Mouse (Mus musculus): ENCODE measurements around the gene Camkk2. TPM values are rescaled to one million over a fixed set of nuclear protein-coding genes. Genes with fewer than 3 reads are reported as not detected.
A peak's percentile ranks its signal among the peaks of the same experiment; 100 is the strongest.

Gene Camkk2
- polyA plus RNA-seq, 1 experiment from 2014 or later: 73.4 TPM

DNA sequence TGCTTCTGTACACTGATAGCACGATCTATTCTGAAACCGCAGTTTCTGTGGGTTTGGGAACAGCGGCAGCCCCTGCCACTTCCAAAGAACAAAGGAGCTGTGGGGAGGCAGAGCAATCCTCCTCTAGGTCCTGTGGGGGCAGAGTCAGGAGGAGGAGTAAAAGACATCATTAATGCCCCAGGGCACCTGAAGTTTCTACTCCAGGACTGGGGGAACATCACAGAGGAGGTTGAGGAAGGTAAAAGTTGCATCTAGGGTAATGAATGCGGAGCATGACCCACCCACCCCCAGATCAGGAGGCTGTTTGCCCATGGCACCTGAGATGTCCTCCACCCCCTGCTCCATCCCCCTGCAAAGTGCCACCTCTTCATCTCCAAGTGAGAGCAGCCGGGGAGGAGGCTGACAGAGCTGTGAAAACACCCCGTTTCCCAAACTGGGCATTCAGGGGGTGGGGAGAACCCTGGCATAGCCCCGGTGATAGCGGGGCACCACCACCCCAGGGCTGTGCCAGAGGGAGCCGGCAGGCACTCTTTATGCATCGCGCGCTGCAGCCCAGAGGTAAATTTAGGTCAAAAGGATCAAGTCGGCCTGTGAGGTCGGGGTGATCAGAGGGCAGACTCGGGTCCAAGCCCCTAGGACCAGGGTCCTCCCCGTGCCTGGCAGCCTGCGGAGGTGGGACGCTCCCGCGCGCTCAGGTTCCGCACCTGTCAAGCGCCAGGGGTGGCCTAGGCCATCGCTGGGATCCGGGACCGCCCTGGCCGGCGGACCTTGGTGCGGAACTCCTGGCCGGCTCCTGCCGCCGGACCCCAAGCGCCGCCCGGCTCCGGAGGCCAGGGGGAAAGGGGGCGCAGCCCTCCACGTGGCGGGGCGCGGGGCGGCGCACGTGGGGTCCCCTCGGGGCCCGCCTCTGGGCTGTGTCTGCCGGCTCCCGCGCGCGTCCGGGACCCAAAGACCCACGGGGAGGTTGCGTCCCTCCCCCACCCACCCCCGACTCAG, 680 bp downstream of the Camkk2 start:
- Histone ChIP-seq H3K4me3 (peak overlapping the region; percentile 94), H3K9ac (peak overlapping the region; percentile 89), H3K4me2 (peak overlapping the region; percentile 92), H3K4me1 (replicated peaks) (peaks cover 21% of the 10 kb centered on the region), H3K9me3 (no peaks in the 10 kb centered on the region), H3K27me3 (no peaks in the 10 kb centered on the region), H3K36me3 (no peaks in the 10 kb centered on the region), H3K27ac (replicated peaks) (peak overlapping the region; percentile 75)
- peak; percentile 60; the same call in 1 of the 2 replicates for ATAC-seq (ENCODE audit: low FRiP score, low read depth)
- WGBS: 1% methylated on average over 40 of the region's 55 CpGs

DNA sequence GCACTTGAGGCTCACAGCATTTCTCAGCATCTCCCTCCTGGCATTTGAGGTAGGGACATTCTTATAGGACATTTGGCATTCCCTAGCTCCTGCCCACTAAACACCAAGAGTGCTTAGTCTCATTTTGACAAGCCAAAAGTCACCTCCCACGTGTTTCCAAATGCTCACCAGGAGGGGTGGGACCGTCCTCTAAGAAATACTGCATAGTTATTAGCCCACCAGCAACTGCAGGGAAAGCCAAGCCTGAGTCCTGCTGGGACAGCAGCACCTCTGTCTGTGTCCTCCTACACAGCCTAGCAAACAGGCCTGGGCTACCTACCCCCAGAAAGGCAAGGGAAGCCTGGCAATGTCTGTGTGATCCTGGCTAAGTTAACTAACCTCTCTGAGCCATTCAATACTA, 1.9 kb downstream of the Camkk2 start:
- peak overlapping the region; percentile 94; the same call in 1 of the 2 replicates for H3K4me3 ChIP-seq
- 36% methylated on average over 2 of the region's 2 CpGs for WGBS
- H3K9ac ChIP-seq: no peak overlapping the region
- no peaks in the 10 kb centered on the region for H3K36me3 ChIP-seq
- no peaks in the 10 kb centered on the region for H3K27me3 ChIP-seq
- ATAC-seq (ENCODE audit: low FRiP score, low read depth): no peak
- no peak overlapping the region for H3K27ac ChIP-seq (replicated peaks)
- H3K9me3 ChIP-seq: no peaks in the 10 kb centered on the region
- H3K4me2 ChIP-seq: peak overlapping the region; percentile 92; the same call in 1 of the 2 replicates
- peaks cover 21% of the 10 kb centered on the region for H3K4me1 ChIP-seq (replicated peaks)

DNA sequence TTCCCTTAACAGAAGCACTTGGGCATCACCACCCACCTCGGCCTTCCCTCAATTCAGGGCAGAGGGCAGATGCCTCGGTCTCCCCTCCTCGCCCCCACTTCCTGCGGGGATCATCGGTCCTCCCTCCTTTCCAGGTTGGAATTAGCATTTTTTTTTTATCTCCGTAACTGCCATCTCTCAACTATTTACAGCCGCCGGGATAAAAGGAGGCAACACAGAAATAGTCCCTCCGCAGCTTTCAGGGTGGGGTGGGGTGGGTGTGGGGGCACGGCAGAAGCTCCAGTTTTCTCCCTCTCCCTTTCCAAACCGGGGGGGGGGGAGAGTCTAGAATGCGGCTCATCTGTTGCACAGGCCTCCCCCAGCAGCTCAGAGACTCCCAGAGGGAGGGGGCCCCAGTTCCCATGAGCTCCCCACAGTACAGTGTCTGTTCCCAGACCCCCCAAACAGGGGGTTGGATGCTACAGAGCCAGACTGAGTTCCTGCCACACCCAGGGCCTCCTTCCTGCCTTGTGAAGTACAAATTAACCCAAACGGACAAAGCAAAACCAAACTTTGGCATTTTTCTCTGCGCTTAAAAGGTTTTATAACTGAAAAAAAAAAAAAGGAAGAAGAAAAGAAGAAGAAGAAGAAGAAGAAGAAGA, 3.4 kb downstream of the Camkk2 start:
- H3K9me3 ChIP-seq: no peaks in the 10 kb centered on the region
- H3K9ac ChIP-seq: no peak overlapping the region
- no peaks in the 10 kb centered on the region for H3K36me3 ChIP-seq
- no peaks in the 10 kb centered on the region for H3K27me3 ChIP-seq
- no peak for ATAC-seq (ENCODE audit: low FRiP score, low read depth)
- no peak overlapping the region for H3K4me2 ChIP-seq
- WGBS: 86% methylated on average over 14 of the region's 14 CpGs
- no peak overlapping the region for H3K4me3 ChIP-seq
- H3K4me1 ChIP-seq (replicated peaks): peaks cover 28% of the 10 kb centered on the region
- H3K27ac ChIP-seq (replicated peaks): no peak overlapping the region

DNA sequence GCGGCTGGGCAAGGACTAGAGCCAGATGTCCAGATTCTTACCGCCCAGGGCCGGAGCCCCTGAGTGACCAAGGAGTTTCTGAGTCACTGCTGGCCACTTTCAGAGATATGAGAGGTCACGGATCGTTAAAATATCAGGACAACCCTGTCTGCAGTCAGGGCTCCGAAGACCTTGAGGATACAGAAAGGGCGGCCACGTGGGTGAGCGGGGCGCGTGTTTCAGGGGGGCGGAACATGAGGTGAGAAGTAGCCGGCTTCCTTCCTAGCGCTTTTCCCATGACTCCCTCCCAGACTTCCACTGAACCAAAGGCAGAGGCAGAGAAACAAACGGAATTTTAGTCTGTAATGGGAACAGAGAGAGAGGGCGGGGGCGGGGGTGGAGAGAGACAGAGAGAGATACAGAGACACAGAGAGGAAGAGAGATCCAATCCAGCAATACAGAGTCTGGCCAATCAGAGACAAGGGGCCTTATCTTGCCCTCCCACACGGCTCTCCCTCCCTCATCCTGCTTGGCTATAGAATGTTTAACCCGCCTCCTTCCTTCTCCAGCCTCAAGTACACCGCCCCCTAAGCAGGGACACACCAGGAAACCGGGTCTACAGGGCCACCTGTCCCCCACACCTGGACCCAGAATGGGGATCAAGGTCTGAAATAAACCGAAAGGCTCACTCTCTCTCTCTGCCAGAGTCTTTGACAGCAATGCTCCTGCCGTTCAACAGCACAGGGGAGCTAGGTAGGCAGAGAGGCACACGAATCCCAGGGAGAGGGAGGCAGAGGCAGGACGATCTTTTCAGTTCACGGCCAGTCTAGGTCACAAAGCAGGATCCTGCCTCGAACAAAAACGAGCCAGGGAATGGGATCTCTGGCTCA, 4.2 kb downstream of the Camkk2 start:
- H3K9ac ChIP-seq: no peak overlapping the region
- H3K4me3 ChIP-seq: no peak overlapping the region
- no peaks in the 10 kb centered on the region for H3K9me3 ChIP-seq
- H3K4me2 ChIP-seq: no peak overlapping the region
- no peak for ATAC-seq (ENCODE audit: low FRiP score, low read depth)
- no peaks in the 10 kb centered on the region for H3K27me3 ChIP-seq
- 81% methylated on average over 28 of the region's 28 CpGs for WGBS
- no peaks in the 10 kb centered on the region for H3K36me3 ChIP-seq
- H3K4me1 ChIP-seq (replicated peaks): peaks cover 31% of the 10 kb centered on the region
- H3K27ac ChIP-seq (replicated peaks): no peak overlapping the region

DNA sequence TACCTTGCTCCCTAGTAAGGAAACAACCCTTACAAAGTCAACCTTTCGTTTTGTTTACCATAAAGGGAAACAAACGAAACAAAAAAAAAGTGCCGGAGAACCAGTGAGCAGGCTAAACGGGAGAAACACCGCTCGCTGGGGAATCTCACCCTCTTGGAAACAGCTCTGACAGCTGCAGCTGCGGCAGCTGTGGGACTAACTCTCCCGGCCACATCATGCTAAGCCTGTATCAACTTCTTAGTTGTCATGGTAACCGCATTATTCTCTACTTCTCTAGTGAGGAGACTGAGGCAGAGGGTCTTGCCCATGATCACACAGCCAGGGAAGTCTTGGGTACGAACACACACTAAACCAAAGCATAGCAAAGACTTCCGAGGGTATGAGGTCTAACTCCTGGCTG, 5.5 kb downstream of the Camkk2 start:
- Histone ChIP-seq H3K4me2 (no peak overlapping the region), H3K27ac (replicated peaks) (no peak overlapping the region), H3K27me3 (no peaks in the 10 kb centered on the region), H3K9me3 (no peaks in the 10 kb centered on the region), H3K4me3 (no peak overlapping the region), H3K9ac (no peak overlapping the region), H3K36me3 (no peaks in the 10 kb centered on the region), H3K4me1 (replicated peaks) (peaks cover 28% of the 10 kb centered on the region)
- ATAC-seq (ENCODE audit: low FRiP score, low read depth): no peak
- 84% methylated on average over 11 of the region's 11 CpGs for WGBS

DNA sequence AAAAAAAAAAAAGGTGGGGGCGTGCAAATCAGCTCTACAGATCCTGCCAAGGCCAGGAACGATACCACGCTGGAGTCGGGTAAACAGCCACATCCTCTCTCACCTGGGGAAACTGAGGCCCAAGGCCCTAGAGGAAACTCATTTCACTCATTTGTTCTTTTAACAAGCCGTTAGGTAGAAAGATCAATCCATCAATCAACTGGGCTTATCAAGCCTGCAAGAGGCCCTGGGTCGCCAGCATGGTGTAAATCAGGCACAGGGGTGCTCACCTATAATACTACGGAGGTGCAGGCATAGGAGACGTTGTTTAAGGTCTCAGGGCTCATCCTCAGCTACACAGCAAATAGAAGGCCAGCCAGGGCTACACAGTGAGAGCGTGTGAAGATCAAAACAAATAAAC, 7.8 kb downstream of the Camkk2 start:
- H3K36me3 ChIP-seq: peaks cover 2% of the 10 kb centered on the region; the same call in 1 of the 2 replicates
- peaks cover 12% of the 10 kb centered on the region for H3K4me1 ChIP-seq (replicated peaks)
- H3K9ac ChIP-seq: no peak overlapping the region
- no peak for ATAC-seq (ENCODE audit: low FRiP score, low read depth)
- no peaks in the 10 kb centered on the region for H3K9me3 ChIP-seq
- WGBS: 86% methylated on average over 9 of the region's 9 CpGs
- H3K27me3 ChIP-seq: no peaks in the 10 kb centered on the region
- H3K27ac ChIP-seq (replicated peaks): no peak overlapping the region
- no peak overlapping the region for H3K4me2 ChIP-seq
- no peak overlapping the region for H3K4me3 ChIP-seq

DNA sequence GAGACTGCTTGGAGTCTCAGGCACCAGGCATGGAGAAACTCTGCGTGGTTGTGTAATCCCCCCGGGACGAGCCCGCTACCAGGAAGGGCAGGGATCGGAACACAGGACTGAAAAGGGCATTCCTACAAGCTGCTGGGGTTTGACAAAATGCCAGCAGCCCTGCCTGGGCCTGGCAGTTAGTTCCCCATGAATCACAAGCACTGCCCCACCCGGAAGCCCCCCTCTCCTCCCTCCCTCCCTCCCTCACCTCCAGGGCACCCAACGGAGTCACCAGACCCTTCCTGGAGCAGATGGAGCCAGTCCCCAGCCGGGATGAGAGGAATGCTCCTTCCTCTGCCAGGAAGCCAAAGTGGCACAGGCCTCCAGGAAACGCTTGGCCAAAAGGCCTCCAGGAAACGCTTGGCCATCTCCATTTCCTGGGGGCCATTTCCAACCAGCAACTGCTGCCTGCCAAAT, 8.4 kb downstream of the Camkk2 start:
- ATAC-seq (ENCODE audit: low FRiP score, low read depth): peak; percentile 40; the same call in 1 of the 2 replicates
- H3K9ac ChIP-seq: no peak overlapping the region

DNA sequence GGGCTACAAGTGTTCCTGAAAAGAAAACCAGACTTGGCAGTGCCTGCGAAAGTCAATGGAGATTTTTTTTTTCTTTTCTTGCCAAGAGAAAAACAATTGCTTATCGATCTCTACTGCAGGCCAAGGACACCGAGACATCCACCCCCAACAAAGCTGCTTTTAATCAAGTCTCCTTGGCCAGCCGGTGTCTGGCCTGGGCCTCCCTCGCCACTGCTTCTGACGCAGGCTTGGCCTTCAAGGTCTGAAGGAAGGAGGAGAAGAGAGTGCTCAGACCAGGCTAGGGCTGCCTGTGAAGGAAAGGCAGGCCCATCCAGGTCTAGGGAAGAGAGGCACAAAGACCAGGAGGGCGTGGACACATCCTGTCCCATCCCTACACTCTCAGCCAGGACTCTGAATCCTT, 8.9 kb downstream of the Camkk2 start:
- peak overlapping the region; percentile 70 for H3K27ac ChIP-seq (replicated peaks)
- H3K4me3 ChIP-seq: no peak overlapping the region
- H3K9ac ChIP-seq: no peak overlapping the region; the same call in 1 of the 2 replicates

More for the DNA sequence above, 8.4 kb downstream of the Camkk2 start:
- Histone ChIP-seq H3K27me3 (no peaks in the 10 kb centered on the region), H3K4me2 (0 out of 2 replicates have a peak overlapping the region, but pooled peaks have one; percentile 5), H3K9me3 (no peaks in the 10 kb centered on the region), H3K4me1 (replicated peaks) (peaks cover 12% of the 10 kb centered on the region), H3K4me3 (no peak overlapping the region), H3K36me3 (peaks cover 2% of the 10 kb centered on the region; the same call in 1 of the 2 replicates), H3K27ac (replicated peaks) (peak overlapping the region; percentile 70)
- WGBS: 51% methylated on average over 10 of the region's 10 CpGs

DNA sequence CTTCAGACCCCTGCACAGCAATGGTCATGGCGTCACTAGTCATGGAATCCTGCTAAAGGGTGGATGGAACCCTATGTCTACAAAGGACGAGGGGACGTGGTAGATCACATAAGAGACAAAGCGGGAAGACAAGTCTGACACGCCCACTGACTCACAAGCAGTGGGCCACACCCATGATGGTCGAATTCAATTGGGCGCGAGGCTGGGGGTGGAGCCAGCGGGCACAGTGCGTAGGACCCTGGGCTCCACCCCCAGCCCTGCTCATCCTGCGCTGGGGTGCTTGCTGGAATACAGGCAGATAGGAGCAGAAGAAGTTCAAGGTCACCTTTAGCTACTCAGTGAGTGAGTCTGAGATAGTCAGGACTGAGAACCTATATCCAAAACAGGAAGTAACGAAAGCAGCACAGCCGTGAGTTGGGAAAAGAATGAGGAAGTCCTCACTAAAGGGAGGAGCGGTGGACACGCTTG, 10.1 kb downstream of the Camkk2 start:
- WGBS: 83% methylated on average over 15 of the region's 15 CpGs
- no peak overlapping the region for H3K4me2 ChIP-seq
- no peak overlapping the region for H3K4me3 ChIP-seq
- H3K27me3 ChIP-seq: no peaks in the 10 kb centered on the region
- ATAC-seq (ENCODE audit: low FRiP score, low read depth): peak; percentile 42; the same call in 1 of the 2 replicates
- H3K4me1 ChIP-seq (replicated peaks): peaks cover 12% of the 10 kb centered on the region
- no peak overlapping the region for H3K9ac ChIP-seq
- peaks cover 2% of the 10 kb centered on the region; the same call in 1 of the 2 replicates for H3K36me3 ChIP-seq
- no peak overlapping the region for H3K27ac ChIP-seq (replicated peaks)
- H3K9me3 ChIP-seq: no peaks in the 10 kb centered on the region

More for the DNA sequence above, 8.9 kb downstream of the Camkk2 start:
- 57% methylated on average over 7 of the region's 7 CpGs for WGBS
- ATAC-seq (ENCODE audit: low FRiP score, low read depth): no peak
- no peaks in the 10 kb centered on the region for H3K9me3 ChIP-seq
- no peak overlapping the region for H3K4me2 ChIP-seq
- H3K27me3 ChIP-seq: no peaks in the 10 kb centered on the region
- peaks cover 2% of the 10 kb centered on the region; the same call in 1 of the 2 replicates for H3K36me3 ChIP-seq
- peaks cover 12% of the 10 kb centered on the region for H3K4me1 ChIP-seq (replicated peaks)

DNA sequence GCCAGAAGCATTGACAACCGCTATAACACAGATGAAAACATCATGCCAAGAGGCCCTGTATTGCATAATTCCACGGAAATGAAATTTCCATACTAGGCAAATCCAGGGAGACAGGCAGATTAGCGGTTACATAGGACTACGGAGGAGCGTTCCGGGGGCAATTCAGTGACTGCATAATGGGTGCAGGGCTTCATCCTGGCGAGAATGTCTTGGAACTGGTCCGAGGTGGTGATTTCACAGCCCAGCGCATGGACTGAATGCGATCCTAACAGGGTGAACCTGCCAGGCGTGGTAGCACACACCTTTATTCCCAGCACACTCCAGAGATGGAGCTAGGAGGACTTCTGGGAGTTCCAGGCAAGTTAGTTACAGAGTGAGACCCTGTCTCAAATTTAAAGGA, 11.9 kb downstream of the Camkk2 start:
- no peak for ATAC-seq (ENCODE audit: low FRiP score, low read depth)
- 89% methylated on average over 11 of the region's 11 CpGs for WGBS

DNA sequence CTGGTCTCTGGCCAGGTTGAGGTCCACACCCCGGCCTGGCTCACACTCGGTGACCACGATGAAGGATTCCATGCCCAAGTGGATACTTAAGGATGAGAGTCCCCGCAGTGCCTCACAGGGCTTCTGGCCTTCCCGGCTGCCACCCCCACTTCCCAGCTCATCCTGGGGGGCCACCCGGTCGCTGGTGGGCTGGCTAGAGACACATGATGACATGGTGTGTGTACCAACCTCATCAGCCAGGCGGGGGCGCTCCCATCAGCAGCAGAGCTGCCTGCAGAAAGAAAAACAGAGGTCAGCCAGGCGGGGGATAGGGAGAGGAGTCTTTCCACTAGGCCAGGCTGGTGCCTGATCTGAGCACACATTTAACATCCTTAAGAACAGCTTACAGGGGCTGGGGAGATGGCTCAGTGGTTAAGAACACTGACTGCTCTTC, 15.2 kb downstream of the Camkk2 start:
- H3K27me3 ChIP-seq: no peaks in the 10 kb centered on the region
- peaks cover 19% of the 10 kb centered on the region for H3K36me3 ChIP-seq
- no peak overlapping the region for H3K4me3 ChIP-seq
- no peaks in the 10 kb centered on the region for H3K9me3 ChIP-seq
- no peak for ATAC-seq (ENCODE audit: low FRiP score, low read depth)
- 64% methylated on average over 10 of the region's 10 CpGs for WGBS
- no peaks in the 10 kb centered on the region for H3K4me1 ChIP-seq (replicated peaks)
- no peak overlapping the region for H3K27ac ChIP-seq (replicated peaks)
- no peak overlapping the region for H3K4me2 ChIP-seq
- no peak overlapping the region for H3K9ac ChIP-seq

More for the DNA sequence above, 11.9 kb downstream of the Camkk2 start:
- H3K36me3 ChIP-seq: peaks cover 12% of the 10 kb centered on the region
- H3K4me2 ChIP-seq: no peak overlapping the region
- no peak overlapping the region for H3K27ac ChIP-seq (replicated peaks)
- H3K4me3 ChIP-seq: no peak overlapping the region
- H3K9ac ChIP-seq: no peak overlapping the region
- no peaks in the 10 kb centered on the region for H3K9me3 ChIP-seq
- no peaks in the 10 kb centered on the region for H3K27me3 ChIP-seq
- peaks cover 12% of the 10 kb centered on the region for H3K4me1 ChIP-seq (replicated peaks)

Measured in hindbrain, embryonic 15.5 days (tissue).